Mouse (Mus musculus) urinary bladder, postnatal 10 days (tissue): Measurements from ENCODE around the gene Bricd5.

ENCODE experiments used
- DNase-seq: peaks from one replicate; pipeline ENCODE4 v3.0.0; 2022; ENCODE audit warnings: low spot score

The Bricd5 gene

GRCm38 (mm10) chr17:24462932-24463331 is 10.8 kb upstream of the Bricd5 start:
- DNase-seq, result no peak

- no peak for DNase-seq
These were observed 10.1 kb upstream of the Bricd5 start for GRCm38 (mm10) chr17:24463374-24464133.

GRCm38 (mm10) chr17:24468636-24469246 is 4.9 kb upstream of the Bricd5 start:
- DNase-seq, result no peak

GRCm38 (mm10) chr17:24469336-24469909 is 4.3 kb upstream of the Bricd5 start:
- DNase-seq, result no peak

GRCm38 (mm10) chr17:24469910-24470602 is 3.6 kb upstream of the Bricd5 start, which contains the start of the genes E4f1 and Pgp:
TSS of gene E4f1 (minus strand) at chr17:24470313.
TSS of gene Pgp (plus strand) at chr17:24470392.
- peak; percentile 94 for DNase-seq

- no peak for DNase-seq
These were observed 2.8 kb upstream of the Bricd5 start for GRCm38 (mm10) chr17:24470701-24471527.

- DNase-seq, result no peak
These were observed 1.2 kb upstream of the Bricd5 start for GRCm38 (mm10) chr17:24472512-24472911.

GRCm38 (mm10) chr17:24474557-24474956 is 873 bp downstream of the Bricd5 start:
- no peak for DNase-seq

GRCm38 (mm10) chr17:24475586-24475985 is 1.9 kb downstream of the Bricd5 start:
- no peak for DNase-seq

- DNase-seq, result no peak
These were observed 2.5 kb downstream of the Bricd5 start for GRCm38 (mm10) chr17:24476022-24476776.

GRCm38 (mm10) chr17:24477053-24477984 is 3.6 kb downstream of the Bricd5 start:
- no peak for DNase-seq

GRCm38 (mm10) chr17:24477985-24478600 is 4.4 kb downstream of the Bricd5 start:
- no peak for DNase-seq

- peak; percentile 94 for DNase-seq
These were observed 5.1 kb downstream of the Bricd5 start, which contains the start of gene Mlst8 for GRCm38 (mm10) chr17:24478663-24479380. TSS of gene Mlst8 (minus strand) at chr17:24479078.

- no peak for DNase-seq
These were observed 5.7 kb downstream of the Bricd5 start for GRCm38 (mm10) chr17:24479431-24479830.

GRCm38 (mm10) chr17:24480201-24480826 is 6.6 kb downstream of the Bricd5 start:
- DNase-seq, result no peak

GRCm38 (mm10) chr17:24481027-24481815 is 7.5 kb downstream of the Bricd5 start:
- no peak for DNase-seq

GRCm38 (mm10) chr17:24483495-24483894 is 9.8 kb downstream of the Bricd5 start:
- no peak for DNase-seq
